Mouse (Mus musculus): ENCODE measurements around the gene Nop14. TPM values are rescaled to one million over a fixed set of nuclear protein-coding genes. Genes with fewer than 3 reads are reported as not detected.

Gene Nop14
- polyA plus RNA-seq, 1 experiment: 19.5 TPM

DNA sequence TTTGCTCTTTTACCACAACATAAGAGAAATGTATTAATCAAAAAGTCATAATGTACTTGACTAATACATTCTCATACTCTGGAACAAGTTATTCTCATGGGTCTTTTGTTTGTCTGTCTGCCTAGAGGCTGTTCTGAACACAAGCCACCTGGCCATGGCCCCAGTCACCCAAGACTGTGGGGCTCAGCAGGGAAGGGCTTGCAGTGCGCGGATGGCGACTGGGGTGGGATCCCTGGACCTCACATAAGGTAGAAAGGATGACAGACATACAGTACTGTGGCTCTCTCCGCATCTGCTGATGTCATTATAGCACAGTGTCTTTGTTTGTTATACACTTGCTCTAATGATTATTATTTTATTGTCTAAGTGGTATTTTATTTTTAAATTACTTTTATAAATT is 69.2 kb downstream of the Nop14 start:
- WGBS: 96% methylated on average over 4 of the region's 4 CpGs
- Histone ChIP-seq H3K4me1 (replicated peaks; ENCODE audit: control insufficient read depth, insufficient read depth, low read length) (no peaks in the 10 kb centered on the region), H3K36me3 (ENCODE audit: control insufficient read depth, insufficient read depth, low read length) (no peaks in the 10 kb centered on the region), H3K27ac (ENCODE audit: control insufficient read depth, insufficient read depth, low read length) (no peak overlapping the region), H3K27me3 (ENCODE audit: control insufficient read depth, insufficient read depth, low read length) (no peaks in the 10 kb centered on the region), H3K4me3 (ENCODE audit: control insufficient read depth, insufficient read depth, low read length) (no peak overlapping the region)
- DNase-seq: no peak
- TF ChIP-seq CTCF (IDR thresholded peaks at IDR 0.05; ENCODE audit: borderline replicate concordance, control insufficient read depth, extremely low read depth, insufficient read depth, low read length, poor library complexity) (no peak), POLR2A (IDR thresholded peaks at IDR 0.05; ENCODE audit: control insufficient read depth, extremely low read depth, insufficient read depth, low read length, poor library complexity) (no peak)

DNA sequence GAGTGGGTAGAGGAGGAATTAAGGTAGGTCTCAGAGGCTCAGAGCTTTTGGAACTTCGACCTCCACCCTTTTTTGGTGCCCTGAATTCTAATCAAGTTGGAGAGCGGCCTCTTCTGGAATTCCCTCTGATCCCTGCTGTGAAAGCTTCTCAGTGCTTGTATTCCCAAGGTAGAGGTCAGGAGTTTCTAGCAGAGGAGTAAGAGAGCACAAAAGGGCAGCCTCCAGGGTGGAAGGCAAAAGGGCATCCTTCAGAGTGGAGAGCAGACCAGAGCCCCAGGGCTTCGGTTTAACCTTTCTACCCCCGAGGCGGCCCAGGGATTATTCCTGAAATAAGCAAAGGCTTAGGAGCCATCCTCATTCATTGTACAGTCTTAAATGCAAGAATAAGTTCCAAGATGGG is 69.9 kb downstream of the Nop14 start:
- Histone ChIP-seq H3K36me3 (ENCODE audit: control insufficient read depth, insufficient read depth, low read length) (no peaks in the 10 kb centered on the region), H3K4me1 (replicated peaks; ENCODE audit: control insufficient read depth, insufficient read depth, low read length) (no peaks in the 10 kb centered on the region), H3K4me3 (ENCODE audit: control insufficient read depth, insufficient read depth, low read length) (no peak overlapping the region), H3K27ac (ENCODE audit: control insufficient read depth, insufficient read depth, low read length) (no peak overlapping the region), H3K27me3 (ENCODE audit: control insufficient read depth, insufficient read depth, low read length) (no peaks in the 10 kb centered on the region)
- DNase-seq: no peak
- TF ChIP-seq CTCF (IDR thresholded peaks at IDR 0.05; ENCODE audit: borderline replicate concordance, control insufficient read depth, extremely low read depth, insufficient read depth, low read length, poor library complexity) (no peak), POLR2A (IDR thresholded peaks at IDR 0.05; ENCODE audit: control insufficient read depth, extremely low read depth, insufficient read depth, low read length, poor library complexity) (no peak)
- WGBS: 92% methylated on average over 5 of the region's 5 CpGs

Other genes starting within 250 kb of the Nop14 start
- 19.8 and 22.0 TPM in 2 replicates for gene Tnip2, start 146.2 kb downstream of the Nop14 start, polyA plus RNA-seq (2012; rRNA removed)
- 33.8 and 40.6 TPM in 2 replicates for gene Sh3bp2, start 134.3 kb downstream of the Nop14 start, polyA plus RNA-seq (2012; rRNA removed)
- 219 and 224 TPM in 2 replicates for gene Add1, start 86.5 kb downstream of the Nop14 start, polyA plus RNA-seq (2012; rRNA removed)
- gene Mfsd10, start 22.9 kb downstream of the Nop14 start, polyA plus RNA-seq (2012; rRNA removed): 217 TPM in 2 replicates
- 3.6 and 4.2 TPM in 2 replicates for gene Grk4, start 231 bp upstream of the Nop14 start, polyA plus RNA-seq (2012; rRNA removed)
- gene Htt, start 101.6 kb upstream of the Nop14 start, polyA plus RNA-seq (2012; rRNA removed): 26.0 and 28.3 TPM in 2 replicates
- gene Msantd1, start 247.9 kb upstream of the Nop14 start, polyA plus RNA-seq (2012; rRNA removed): 3.9 and 6.5 TPM in 2 replicates